Mouse (Mus musculus) liver, postnatal 0 days (tissue): ENCODE data around the gene Gm35315.

ENCODE experiments used
- CTCF ChIP-seq: sonication (generic); IDR thresholded peaks from 2 replicates; pipeline ENCODE4 v1.5.1; 2016; ENCODE audit warnings: antibody characterized with exemption, low read depth
- EP300 ChIP-seq: IDR thresholded peaks from 2 replicates; pipeline ENCODE4 v1.6.1; 2016; ENCODE audit warnings: antibody characterized with exemption, low read depth, mild to moderate bottlenecking

- TF ChIP-seq CTCF (no peak), EP300 (no peak)
Measured at GRCm38 (mm10) chr5:110142309-110142708, 48.1 kb upstream of the Gm35315 start.
